Mouse (Mus musculus): ENCODE results near the gene Plod3. TPM values are rescaled to one million over a fixed set of nuclear protein-coding genes. Genes with fewer than 3 reads are reported as not detected.

Gene Plod3
- polyA plus RNA-seq, 1 experiment, result 29.6 TPM

GRCm38 (mm10) chr5:137045402-137046323 lies 58.8 kb downstream of the Plod3 start, which contains the start of gene Ap1s1:
Gene Ap1s1 (minus strand): TSS chr5:137046135.
- peak; percentile 76 for DNase-seq (ENCODE audit: low read depth, low spot score)
- under 1% methylated on average over 48 of the region's 48 CpGs for WGBS

Other genes with a start within 250 kb of the Plod3 start
- 0.15 and 0.16 TPM in 2 replicates for gene Col26a1, start 103.8 kb upstream of the Plod3 start, polyA plus RNA-seq (2012; rRNA removed)
- 25.1 and 26.3 TPM in 2 replicates for gene Ift22, start 78.9 kb upstream of the Plod3 start, polyA plus RNA-seq (2012; rRNA removed)
- 229 and 235 TPM in 2 replicates for gene Fis1, start 33.7 kb upstream of the Plod3 start, polyA plus RNA-seq (2012; rRNA removed)
- 434 and 763 TPM in 2 replicates for gene Cldn15, start 20.4 kb upstream of the Plod3 start, polyA plus RNA-seq (2012; rRNA removed)
- 90.2 and 93.7 TPM in 2 replicates for gene Znhit1, start 1.0 kb downstream of the Plod3 start, polyA plus RNA-seq (2012; rRNA removed)
- gene Vgf, start 39.4 kb downstream of the Plod3 start, polyA plus RNA-seq (2012; rRNA removed), result 0.25 and 0.27 TPM in 2 replicates
- 101 and 107 TPM in 2 replicates for gene Ap1s1, start 59.1 kb downstream of the Plod3 start, polyA plus RNA-seq (2012; rRNA removed)
- gene Serpine1, start 85.2 kb downstream of the Plod3 start, polyA plus RNA-seq (2012; rRNA removed), result 0.94 and 1.1 TPM in 2 replicates
- 5.7 and 14.5 TPM in 2 replicates for gene Trim56, start 129.2 kb downstream of the Plod3 start, polyA plus RNA-seq (2012; rRNA removed)
- 519 and 836 TPM in 2 replicates for gene Muc3, start 162.3 kb downstream of the Plod3 start, polyA plus RNA-seq (2012; rRNA removed)
- gene Muc3a, start 225.4 kb downstream of the Plod3 start, polyA plus RNA-seq (2012; rRNA removed), result 75.4 and 98.1 TPM in 2 replicates